Mouse (Mus musculus) liver, postnatal 0 days (tissue): Measurements from ENCODE around the gene Tecpr2.

Source experiments
- CTCF ChIP-seq: sonication (generic); IDR thresholded peaks from 2 replicates; pipeline ENCODE4 v1.5.1; 2016; ENCODE audit warnings: antibody characterized with exemption, low read depth
- EP300 ChIP-seq: IDR thresholded peaks from 2 replicates; pipeline ENCODE4 v1.6.1; 2016; ENCODE audit warnings: antibody characterized with exemption, low read depth, mild to moderate bottlenecking

GRCm38 (mm10) chr12:111019086-111019485 lies 130.0 kb downstream of the Tecpr2 start:
- no peak for TF ChIP-seq CTCF
- TF ChIP-seq EP300 = no peak
